Mouse (Mus musculus): ENCODE results near the gene Cnpy3.

Gene Cnpy3

GRCm38 (mm10) chr17:46763544-46763943 lies 11.5 kb upstream of the Cnpy3 start, which contains the start of gene Ptcra:
Gene Ptcra, minus strand, starts transcription at chr17:46763712.
- no peak for DNase-seq (ENCODE audit: low spot score)

GRCm38 (mm10) chr17:46758753-46759152 lies 6.7 kb upstream of the Cnpy3 start:
- no peak for DNase-seq (ENCODE audit: low spot score)

- no peak for DNase-seq (ENCODE audit: low spot score)
Observed at GRCm38 (mm10) chr17:46751056-46751793, 789 bp downstream of the Cnpy3 start.

DNA sequence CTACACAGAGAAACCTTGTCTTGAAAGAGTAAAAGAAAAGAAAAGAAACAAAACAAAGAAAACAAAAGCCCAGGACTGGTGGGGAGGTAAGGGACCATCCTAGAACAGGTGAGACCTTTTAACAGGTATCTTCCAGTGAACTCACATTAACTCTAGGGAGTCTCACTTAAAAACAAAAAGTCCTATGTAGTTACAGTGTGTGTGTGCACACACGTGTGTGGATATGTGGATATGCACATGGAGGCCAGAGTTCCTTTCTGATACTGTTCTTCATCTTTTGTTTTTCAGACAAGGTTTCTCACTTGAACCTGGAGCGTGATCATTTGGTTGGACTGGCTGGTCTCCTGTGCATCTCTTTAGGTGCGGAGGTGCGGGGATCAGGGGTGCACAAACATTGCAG lies 1.4 kb downstream of the Cnpy3 start:
- DNase-seq (ENCODE audit: low spot score), result no peak

GRCm38 (mm10) chr17:46749282-46749681 lies 2.7 kb downstream of the Cnpy3 start:
- DNase-seq (ENCODE audit: low spot score), result no peak

DNA sequence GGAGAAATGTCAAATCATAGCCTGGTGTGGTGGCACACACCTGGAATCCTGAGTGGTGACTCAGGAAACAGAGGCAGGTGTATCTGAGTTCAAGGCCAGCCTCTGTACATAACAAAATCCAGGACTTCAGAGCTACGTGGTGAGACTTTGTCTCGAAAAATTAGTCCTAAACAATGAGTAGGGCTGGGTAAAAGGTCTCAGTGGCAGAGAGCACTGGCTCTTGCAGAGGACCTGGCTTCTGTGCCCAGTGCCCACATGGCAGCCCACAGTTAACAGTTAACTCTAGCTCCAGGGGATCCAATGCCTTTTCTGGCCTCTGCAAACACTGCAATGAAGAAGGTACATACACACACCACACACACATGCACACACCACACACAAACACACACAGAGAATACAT lies 4.2 kb downstream of the Cnpy3 start:
- no peak for DNase-seq (ENCODE audit: low spot score)

DNA sequence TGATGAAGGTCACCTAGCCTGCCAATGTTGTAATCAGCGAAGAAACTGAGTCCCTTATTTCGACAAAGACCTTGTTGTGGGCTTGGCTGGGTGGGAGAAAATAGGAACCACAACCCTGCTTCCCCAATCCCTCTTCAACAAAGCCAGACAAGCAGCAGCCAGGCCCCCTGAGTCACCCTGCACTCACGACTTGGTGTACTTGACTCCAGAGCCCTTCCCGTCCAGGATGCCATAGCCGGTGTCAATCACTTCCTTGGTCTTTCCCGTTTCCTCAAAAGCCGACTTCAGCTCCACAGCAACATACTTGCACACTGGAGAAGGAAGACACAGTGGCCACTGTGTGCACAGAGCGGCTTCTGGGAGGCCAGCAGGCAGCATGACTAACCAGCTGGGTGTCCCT lies 4.8 kb downstream of the Cnpy3 start:
- DNase-seq (ENCODE audit: low spot score), result no peak

- DNase-seq (ENCODE audit: low spot score), result no peak
Observed at GRCm38 (mm10) chr17:46745506-46745905, 6.5 kb downstream of the Cnpy3 start.

DNA sequence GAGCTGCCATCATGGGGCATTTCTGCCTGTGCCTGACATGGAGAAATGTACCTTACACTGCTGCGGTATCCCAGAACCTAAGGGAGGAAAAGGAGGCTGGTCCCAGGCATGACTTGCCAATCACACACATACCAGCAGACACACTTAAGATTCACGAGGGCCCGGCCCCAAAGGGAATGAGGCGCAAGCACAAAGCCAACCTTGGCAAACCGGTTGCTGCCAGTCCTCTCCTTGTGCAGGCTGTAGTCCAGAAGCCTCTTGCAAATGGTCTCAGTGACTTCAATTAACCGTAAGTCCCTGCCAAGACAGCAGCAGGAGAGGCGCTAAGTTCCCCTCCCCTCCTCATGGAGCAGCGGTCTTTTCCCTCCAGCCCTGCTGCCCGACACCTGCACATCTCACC lies 9.0 kb downstream of the Cnpy3 start:
- no peak for DNase-seq (ENCODE audit: low spot score)

DNA sequence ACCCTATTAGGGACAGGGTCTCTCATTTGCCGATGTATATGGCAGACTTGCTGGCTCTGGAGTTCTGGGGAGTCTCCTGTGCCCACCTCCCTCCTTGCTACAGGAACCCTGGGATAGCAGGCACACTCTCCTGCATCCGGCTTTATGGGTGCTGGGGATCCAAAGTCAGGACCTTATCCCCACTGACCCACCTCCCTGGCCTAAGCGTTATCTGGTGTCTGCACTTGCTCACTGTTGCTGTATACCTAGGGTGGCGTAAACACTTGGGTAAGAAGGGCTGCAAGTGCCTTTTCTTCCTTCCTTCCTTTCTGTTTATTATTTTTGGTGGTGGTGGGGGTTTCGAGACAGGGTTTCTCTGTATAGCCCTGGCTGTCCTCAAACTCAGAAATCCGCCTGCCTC lies 10.7 kb downstream of the Cnpy3 start:
- no peak for DNase-seq (ENCODE audit: low spot score)

DNA sequence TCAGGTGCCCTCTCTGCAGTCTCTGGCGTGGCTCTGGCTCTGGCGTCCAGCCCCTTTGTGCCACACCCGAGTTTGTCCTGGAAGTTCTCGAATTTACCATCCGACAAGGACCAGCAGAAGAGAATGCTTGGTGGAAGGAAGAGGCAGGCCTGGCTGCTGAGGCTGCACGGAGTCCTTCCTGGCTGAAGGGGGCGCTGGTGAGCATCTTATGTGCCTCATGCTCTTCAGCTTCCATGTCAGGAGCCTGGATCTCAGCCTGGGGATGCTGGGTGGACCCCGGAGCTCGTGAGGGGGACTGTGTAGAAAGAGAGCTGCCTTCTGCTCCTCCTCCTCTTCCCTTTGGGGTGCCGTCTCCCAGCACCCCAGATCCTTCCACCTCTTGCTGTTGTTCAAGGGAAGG lies 15.9 kb downstream of the Cnpy3 start:
- DNase-seq (ENCODE audit: low spot score), result peak; percentile 51

DNA sequence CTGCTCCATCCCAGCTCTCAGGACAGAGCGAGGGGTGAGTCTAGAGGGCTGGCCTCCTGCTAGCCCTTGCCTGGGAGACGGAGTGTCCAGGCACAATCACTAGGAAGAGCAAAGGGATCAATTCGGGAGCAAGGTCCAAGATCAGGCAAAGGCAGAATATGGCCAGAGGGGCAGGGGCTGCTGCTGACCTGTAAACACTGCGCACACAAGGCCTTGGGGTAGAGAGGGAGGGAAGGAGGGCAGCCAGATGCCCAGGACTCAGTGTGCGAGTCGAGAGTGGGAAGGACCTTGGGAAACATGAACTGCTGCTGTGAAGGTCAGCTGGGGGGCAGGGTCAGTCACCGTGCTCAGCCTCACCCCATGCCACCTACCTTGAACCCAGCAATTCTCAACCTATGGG lies 16.7 kb downstream of the Cnpy3 start:
- DNase-seq (ENCODE audit: low spot score), result no peak

DNA sequence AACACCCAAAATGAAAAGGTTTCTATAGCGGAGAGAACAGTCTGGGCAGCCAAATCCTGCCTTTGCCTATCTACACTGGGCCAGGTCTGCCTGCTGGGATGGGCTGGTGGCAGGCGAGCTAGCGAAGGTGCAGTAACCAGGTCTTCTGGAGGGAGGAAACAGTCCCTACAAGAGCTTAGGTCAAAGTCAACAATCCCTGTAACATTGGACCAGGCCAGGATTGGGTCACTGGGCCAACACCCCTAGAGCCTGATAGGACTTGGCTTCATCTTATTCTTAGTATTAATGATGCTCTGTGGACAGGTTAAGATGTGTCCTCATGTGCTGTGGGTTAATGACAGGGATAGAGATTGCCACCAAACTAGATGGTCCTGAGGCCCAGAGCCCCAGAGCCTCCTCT lies 18.0 kb downstream of the Cnpy3 start:
- no peak for DNase-seq (ENCODE audit: low spot score)

DNA sequence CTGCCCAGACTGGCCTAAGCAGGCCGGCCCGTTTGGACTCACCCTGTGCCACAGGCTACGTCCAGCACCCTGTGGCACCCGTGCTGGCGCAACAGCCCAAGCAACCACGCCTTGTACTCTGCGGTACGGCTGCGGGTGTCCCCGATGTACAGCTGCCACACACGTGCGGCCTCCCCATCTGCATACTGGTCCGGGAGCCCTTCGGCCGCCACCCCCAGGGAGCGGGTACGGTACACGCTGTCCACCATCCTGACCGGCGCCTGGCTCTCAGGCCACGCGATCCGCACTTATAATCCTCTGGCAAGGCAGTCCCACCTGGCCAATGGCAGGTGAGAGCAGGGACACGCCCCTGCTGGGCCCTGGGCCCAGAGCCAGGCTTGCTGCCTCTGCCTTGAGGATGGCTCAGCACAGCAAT lies 23.1 kb downstream of the Cnpy3 start, which contains the start of gene Gnmt:
TSS of gene Gnmt (minus strand) at position 265 of the 415 bp plus-strand sequence.
- no peak for DNase-seq (ENCODE audit: low spot score)

GRCm38 (mm10) chr17:46728496-46728895 lies 23.5 kb downstream of the Cnpy3 start:
- DNase-seq (ENCODE audit: low spot score), result no peak

- no peak for DNase-seq (ENCODE audit: low spot score)
Observed at GRCm38 (mm10) chr17:46728021-46728420, 24.0 kb downstream of the Cnpy3 start.

DNA sequence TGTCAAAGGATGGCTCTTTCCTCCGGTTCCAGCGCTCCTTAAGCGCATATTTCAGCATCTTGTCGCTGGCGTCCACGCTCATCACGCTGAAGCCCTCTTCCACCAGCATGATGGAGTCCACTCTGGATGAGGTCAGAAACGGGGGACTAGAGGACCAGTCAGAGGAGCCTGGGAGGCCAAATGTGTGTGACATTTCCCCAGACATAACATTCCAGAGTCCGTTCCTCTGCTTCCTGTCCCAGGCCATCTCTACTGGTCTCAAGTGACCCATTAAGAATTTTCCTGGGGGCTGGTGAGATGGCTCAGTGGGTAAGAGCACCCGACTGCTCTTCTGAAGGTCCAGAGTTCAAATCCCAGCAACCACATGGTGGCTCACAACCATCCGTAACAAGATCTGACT lies 24.7 kb downstream of the Cnpy3 start:
- no peak for DNase-seq (ENCODE audit: low spot score)

- DNase-seq (ENCODE audit: low spot score), result no peak
Observed at GRCm38 (mm10) chr17:46725731-46726645, 26.0 kb downstream of the Cnpy3 start.

DNA sequence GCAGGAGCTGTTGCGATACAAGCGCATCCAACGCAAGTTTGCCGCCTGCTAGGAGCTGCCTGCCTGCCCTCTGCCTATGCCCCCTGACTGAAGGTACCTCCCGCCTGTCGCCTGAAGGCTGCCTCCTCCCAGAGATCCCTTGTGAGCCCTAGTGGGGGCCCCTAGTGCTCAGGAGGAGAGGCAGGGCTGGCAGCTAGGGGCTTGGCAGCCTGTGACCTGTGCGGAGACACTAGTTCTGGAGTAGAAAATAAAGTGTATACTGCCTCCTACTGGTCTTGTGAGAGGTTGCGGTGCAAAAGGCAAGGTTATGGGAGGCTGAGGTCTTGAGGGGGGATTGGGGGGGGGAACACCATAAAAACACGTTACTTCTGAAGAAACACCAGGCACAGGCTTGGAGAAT lies 26.7 kb downstream of the Cnpy3 start:
- DNase-seq (ENCODE audit: low spot score), result no peak

DNA sequence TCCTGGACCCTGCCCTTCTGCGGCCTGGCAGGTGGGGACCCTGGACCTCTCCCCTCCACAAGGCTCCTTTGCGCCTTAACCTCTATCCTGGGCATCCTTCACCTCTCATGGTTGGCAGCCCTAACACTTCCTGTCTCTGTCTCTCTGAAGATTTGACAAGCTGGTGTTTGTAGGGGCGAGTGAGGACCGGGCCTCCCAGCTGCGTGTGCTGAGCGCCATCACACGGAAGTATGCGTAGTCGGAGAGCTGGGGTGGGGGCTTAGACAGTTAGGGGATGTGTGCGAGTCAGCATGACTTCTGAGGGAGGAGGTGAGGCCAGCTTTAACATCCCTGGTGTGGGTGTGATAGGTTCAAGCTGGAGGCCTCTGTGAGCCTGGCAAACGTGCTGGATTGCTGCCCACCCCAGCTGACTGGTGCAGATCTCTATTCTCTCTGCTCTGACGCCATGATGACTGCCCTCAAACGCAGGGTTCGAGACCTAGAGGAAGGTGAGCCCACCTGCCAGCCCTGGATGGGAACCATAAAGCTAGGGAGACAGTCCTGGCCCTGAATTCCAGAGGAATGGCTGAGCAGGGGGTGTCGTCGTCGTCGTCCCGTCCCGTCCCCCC lies 27.4 kb downstream of the Cnpy3 start:
- no peak for DNase-seq (ENCODE audit: low spot score)

GRCm38 (mm10) chr17:46721077-46721476 lies 30.9 kb downstream of the Cnpy3 start:
- no peak for DNase-seq (ENCODE audit: low spot score)

GRCm38 (mm10) chr17:46714756-46715481 lies 37.1 kb downstream of the Cnpy3 start:
- no peak for DNase-seq (ENCODE audit: low spot score)
